Mouse (Mus musculus): ENCODE measurements around the gene Sptb. TPM values are rescaled to one million over a fixed set of nuclear protein-coding genes. Genes with fewer than 3 reads are reported as not detected.

Gene Sptb
- total and polyA plus RNA-seq, 3 experiments = 17.9 to 85.1 (median 35.4) TPM

DNA sequence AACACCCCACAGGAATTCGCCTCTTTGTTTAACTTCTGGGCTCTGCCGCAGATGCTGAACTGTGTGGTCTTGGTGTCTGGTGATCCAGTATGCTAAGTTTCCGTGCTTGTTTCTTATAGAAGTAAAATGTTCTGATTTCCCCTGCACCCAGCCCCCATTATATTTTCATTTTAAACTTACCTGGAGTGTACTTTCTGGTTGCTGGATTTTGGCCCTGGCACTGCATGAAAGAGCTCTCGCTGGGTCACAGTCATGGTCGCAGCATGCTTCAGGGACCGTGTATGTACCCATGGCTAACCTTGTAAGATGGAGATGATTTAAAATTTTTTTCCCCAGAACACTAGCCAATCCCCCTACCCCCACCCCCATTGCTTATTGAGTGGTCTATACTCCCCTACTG, 168.5 kb downstream of the Sptb start:
- no peak overlapping the region for H3K9ac ChIP-seq (ENCODE audit: control insufficient read depth, low read depth, low read length, poor library complexity, severe bottlenecking)
- DNase-seq (ENCODE audit: low read depth, low spot score) = no peak
- TF ChIP-seq TBP (IDR thresholded peaks at IDR 0.05; ENCODE audit: low read depth, low read length) (no peak), NRF1 (IDR thresholded peaks at IDR 0.05; ENCODE audit: insufficient read depth, low read depth, low read length, poor library complexity, severe bottlenecking) (no peak), ZC3H11A (IDR thresholded peaks at IDR 0.05; ENCODE audit: low read depth, low read length) (no peak), CTCF (IDR thresholded peaks at IDR 0.05 in 2 of 3, conservative IDR thresholded peaks at IDR 0.05 in 1 of 3; ENCODE audit: control insufficient read depth in 1 of 3, insufficient read depth in 1 of 3, low read depth in 2 of 3, low read length in 3 of 3, poor library complexity in 1 of 3, severe bottlenecking in 1 of 3) (no peak), USF2 (IDR thresholded peaks at IDR 0.05; ENCODE audit: borderline replicate concordance in 1 of 2, insufficient read depth in 1 of 2, low read depth in 1 of 2, low read length in 2 of 2) (no peak), JUND (IDR thresholded peaks at IDR 0.05; ENCODE audit: low read depth, low read length) (no peak), ETS1 (IDR thresholded peaks at IDR 0.05; ENCODE audit: low read depth, low read length) (no peak), TAL1 (IDR thresholded peaks at IDR 0.05; ENCODE audit: low read length) (no peak), ZKSCAN1 (IDR thresholded peaks at IDR 0.05; ENCODE audit: low read depth, low read length) (no peak), ZMIZ1 (IDR thresholded peaks at IDR 0.05; ENCODE audit: low read depth, low read length) (no peak)

DNA sequence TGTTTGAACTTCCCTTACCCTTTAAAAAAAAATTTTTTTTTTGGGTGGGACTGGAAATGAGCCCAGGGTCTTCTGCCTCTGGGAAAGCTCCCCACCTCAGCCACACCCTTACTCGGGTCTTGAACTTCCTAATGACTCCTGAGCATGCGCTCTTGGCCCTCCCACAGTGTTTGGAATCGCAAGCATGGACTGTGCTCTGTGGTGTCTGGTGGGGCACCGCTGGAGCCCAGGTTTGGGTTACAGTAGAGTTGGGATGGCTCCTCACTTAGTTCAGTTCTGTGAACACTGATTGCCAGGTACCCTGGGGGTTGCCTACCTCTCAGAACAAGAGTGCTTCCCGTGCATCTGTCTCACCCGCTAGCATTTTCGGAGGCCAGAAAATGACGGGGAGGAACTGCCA, 168.9 kb downstream of the Sptb start:
- Histone ChIP-seq H3K9me3 (replicated peaks; ENCODE audit: insufficient read depth, low read length) (no peaks in the 10 kb centered on the region), H3K36me3 (ENCODE audit: control insufficient read depth in 1 of 2, insufficient read depth in 2 of 2, low read length in 2 of 2) (peaks cover 0 to 18% of the 10 kb centered on the region in 2 experiments; a peak in 2 of 4 replicates), H3K27ac (ENCODE audit: control insufficient read depth, low read depth, low read length) (no peak overlapping the region), H3K4me1 (ENCODE audit: control insufficient read depth in 1 of 2, insufficient read depth in 2 of 2, low read length in 2 of 2) (peaks cover 4 to 23% of the 10 kb centered on the region in 2 experiments; a peak in 2 of 4 replicates), H3K9ac (ENCODE audit: control insufficient read depth, low read depth, low read length, poor library complexity, severe bottlenecking) (no peak overlapping the region), H3K4me3 (ENCODE audit: control insufficient read depth in 1 of 2, insufficient read depth in 1 of 2, low read depth in 2 of 2, low read length in 2 of 2) (no peak overlapping the region), H3K79me2 (ENCODE audit: control insufficient read depth, insufficient read depth, low read length, poor library complexity) (no peaks in the 10 kb centered on the region), H3K27me3 (ENCODE audit: control insufficient read depth in 1 of 2, insufficient read depth in 2 of 2, low read length in 2 of 2) (no peaks in the 10 kb centered on the region)
- DNase-seq (ENCODE audit: low read depth, low spot score) = no peak
- TF ChIP-seq BHLHE40 (IDR thresholded peaks at IDR 0.05; ENCODE audit: borderline replicate concordance, low read depth, low read length) (no peak), NELFE (IDR thresholded peaks at IDR 0.05; ENCODE audit: low read depth, low read length) (no peak), RCOR1 (IDR thresholded peaks at IDR 0.05; ENCODE audit: low read depth, low read length) (no peak), MYB (IDR thresholded peaks at IDR 0.05; ENCODE audit: low read depth, low read length) (no peak), JUND (IDR thresholded peaks at IDR 0.05; ENCODE audit: low read depth, low read length) (no peak), USF1 (IDR thresholded peaks at IDR 0.05; ENCODE audit: low read depth, low read length) (no peak), ZNF384 (IDR thresholded peaks at IDR 0.05; ENCODE audit: low read depth, low read length) (0 out of 2 replicates have a peak, but pooled peaks have one; percentile 20)

More for the DNA sequence above, 168.5 kb downstream of the Sptb start:
- H3K27ac ChIP-seq (ENCODE audit: control insufficient read depth, low read depth, low read length) = no peak overlapping the region
- H3K9me3 ChIP-seq (replicated peaks; ENCODE audit: insufficient read depth, low read length) = no peaks in the 10 kb centered on the region
- H3K4me3 ChIP-seq (ENCODE audit: control insufficient read depth in 1 of 2, insufficient read depth in 1 of 2, low read depth in 2 of 2, low read length in 2 of 2) = no peak overlapping the region
- H3K36me3 ChIP-seq (ENCODE audit: control insufficient read depth in 1 of 2, insufficient read depth in 2 of 2, low read length in 2 of 2) = peaks cover 0 to 13% of the 10 kb centered on the region in 2 experiments; a peak in 2 of 4 replicates
- no peaks in the 10 kb centered on the region for H3K27me3 ChIP-seq (ENCODE audit: control insufficient read depth in 1 of 2, insufficient read depth in 2 of 2, low read length in 2 of 2)
- peaks cover 1 to 19% of the 10 kb centered on the region in 2 experiments; a peak in 2 of 4 replicates for H3K4me1 ChIP-seq (ENCODE audit: control insufficient read depth in 1 of 2, insufficient read depth in 2 of 2, low read length in 2 of 2)
- no peaks in the 10 kb centered on the region for H3K79me2 ChIP-seq (ENCODE audit: control insufficient read depth, insufficient read depth, low read length, poor library complexity)

All from MEL (cell line).